Mouse (Mus musculus): ENCODE results near the gene Ctsc. TPM values are rescaled to one million over a fixed set of nuclear protein-coding genes. Genes with fewer than 3 reads are reported as not detected.
"Not testable (repeated sequence)": the region's sequence is repeated elsewhere in the genome, so short reads cannot be mapped to it uniquely, and the experiment has no call there.

The Ctsc gene
- 25.8 and 40.6 TPM in 2 replicates for polyA plus RNA-seq (2012; ENCODE audit: insufficient read depth, low replicate concordance)

GRCm38 (mm10) chr7:88277858-88278627 lies at the start of gene Ctsc:
Ctsc (plus strand) TSS chr7:88278085.
- H3K36me3 ChIP-seq (replicated peaks; ENCODE audit: low read length), result peaks cover 19% of the 10 kb centered on the region
- TF ChIP-seq FLI1 (IDR thresholded peaks at IDR 0.05; ENCODE audit: low read length), result no peak
- TF ChIP-seq GATA1 (IDR thresholded peaks at IDR 0.05; ENCODE audit: borderline replicate concordance, low read length), result no peak
- no peaks in the 10 kb centered on the region for H3K9me3 ChIP-seq
- peaks cover 27% of the 10 kb centered on the region for H3K4me1 ChIP-seq
- H3K27me3 ChIP-seq (replicated peaks), result no peaks in the 10 kb centered on the region
- peak within 1 kb of the TSS; percentile 95 for H3K4me3 ChIP-seq (replicated peaks)

- Histone ChIP-seq H3K36me3 (replicated peaks; ENCODE audit: low read length) (no peaks in the 10 kb centered on the region), H3K27me3 (replicated peaks) (no peaks in the 10 kb centered on the region), H3K4me1 (no peaks in the 10 kb centered on the region), H3K9me3 (no peaks in the 10 kb centered on the region), H3K4me3 (replicated peaks) (no peak overlapping the region)
- TF ChIP-seq FLI1 (IDR thresholded peaks at IDR 0.05; ENCODE audit: low read length) (no peak), GATA1 (IDR thresholded peaks at IDR 0.05; ENCODE audit: borderline replicate concordance, low read length) (no peak)
These were observed 48.8 kb upstream of the Ctsc start for GRCm38 (mm10) chr7:88229051-88229450.

GRCm38 (mm10) chr7:88230121-88230520 lies 47.8 kb upstream of the Ctsc start:
- no peak for TF ChIP-seq GATA1 (IDR thresholded peaks at IDR 0.05; ENCODE audit: borderline replicate concordance, low read length)
- TF ChIP-seq FLI1 (IDR thresholded peaks at IDR 0.05; ENCODE audit: low read length), result no peak

GRCm38 (mm10) chr7:88230756-88231522 lies 46.9 kb upstream of the Ctsc start:
- H3K27me3 ChIP-seq (replicated peaks), result no peaks in the 10 kb centered on the region
- H3K4me1 ChIP-seq, result no peaks in the 10 kb centered on the region
- no peak for TF ChIP-seq FLI1 (IDR thresholded peaks at IDR 0.05; ENCODE audit: low read length)
- no peak for TF ChIP-seq GATA1 (IDR thresholded peaks at IDR 0.05; ENCODE audit: borderline replicate concordance, low read length)
- H3K36me3 ChIP-seq (replicated peaks; ENCODE audit: low read length), result no peaks in the 10 kb centered on the region
- H3K4me3 ChIP-seq (replicated peaks), result no peak overlapping the region
- no peaks in the 10 kb centered on the region for H3K9me3 ChIP-seq

More at GRCm38 (mm10) chr7:88230121-88230520, 47.8 kb upstream of the Ctsc start:
- Histone ChIP-seq H3K9me3 (no peaks in the 10 kb centered on the region), H3K36me3 (replicated peaks; ENCODE audit: low read length) (no peaks in the 10 kb centered on the region), H3K4me1 (no peaks in the 10 kb centered on the region), H3K27me3 (replicated peaks) (no peaks in the 10 kb centered on the region), H3K4me3 (replicated peaks) (no peak overlapping the region)

GRCm38 (mm10) chr7:88243059-88243458 lies 34.8 kb upstream of the Ctsc start:
- Histone ChIP-seq H3K9me3 (no peaks in the 10 kb centered on the region), H3K4me1 (no peaks in the 10 kb centered on the region), H3K36me3 (replicated peaks; ENCODE audit: low read length) (no peaks in the 10 kb centered on the region), H3K4me3 (replicated peaks) (no peak overlapping the region), H3K27me3 (replicated peaks) (no peaks in the 10 kb centered on the region)
- no peak for TF ChIP-seq FLI1 (IDR thresholded peaks at IDR 0.05; ENCODE audit: low read length)
- TF ChIP-seq GATA1 (IDR thresholded peaks at IDR 0.05; ENCODE audit: borderline replicate concordance, low read length), result no peak

- no peaks in the 10 kb centered on the region for H3K4me1 ChIP-seq
- no peak for TF ChIP-seq FLI1 (IDR thresholded peaks at IDR 0.05; ENCODE audit: low read length)
- TF ChIP-seq GATA1 (IDR thresholded peaks at IDR 0.05; ENCODE audit: borderline replicate concordance, low read length), result no peak
- no peaks in the 10 kb centered on the region for H3K36me3 ChIP-seq (replicated peaks; ENCODE audit: low read length)
- H3K4me3 ChIP-seq (replicated peaks), result no peak overlapping the region
- H3K27me3 ChIP-seq (replicated peaks), result no peaks in the 10 kb centered on the region
- H3K9me3 ChIP-seq, result no peaks in the 10 kb centered on the region
These were observed 33.4 kb upstream of the Ctsc start for GRCm38 (mm10) chr7:88244462-88244861.

GRCm38 (mm10) chr7:88250380-88250779 lies 27.5 kb upstream of the Ctsc start:
- H3K4me3 ChIP-seq (replicated peaks); H3K9me3 ChIP-seq; H3K36me3 ChIP-seq (replicated peaks; ENCODE audit: low read length); H3K27me3 ChIP-seq (replicated peaks); H3K4me1 ChIP-seq: not testable (repeated sequence)

- Histone ChIP-seq H3K4me3 (replicated peaks) (no peak overlapping the region), H3K36me3 (replicated peaks; ENCODE audit: low read length) (no peaks in the 10 kb centered on the region), H3K27me3 (replicated peaks) (no peaks in the 10 kb centered on the region), H3K4me1 (no peaks in the 10 kb centered on the region), H3K9me3 (peaks cover 2% of the 10 kb centered on the region; the same call in 1 of the 2 replicates)
- TF ChIP-seq GATA1 (IDR thresholded peaks at IDR 0.05; ENCODE audit: borderline replicate concordance, low read length) (no peak), FLI1 (IDR thresholded peaks at IDR 0.05; ENCODE audit: low read length) (no peak)
These were observed 26.4 kb upstream of the Ctsc start for GRCm38 (mm10) chr7:88251535-88251934.

- no peaks in the 10 kb centered on the region for H3K36me3 ChIP-seq (replicated peaks; ENCODE audit: low read length)
- H3K9me3 ChIP-seq, result peaks cover 2% of the 10 kb centered on the region; the same call in 1 of the 2 replicates
- TF ChIP-seq FLI1 (IDR thresholded peaks at IDR 0.05; ENCODE audit: low read length), result no peak
- TF ChIP-seq GATA1 (IDR thresholded peaks at IDR 0.05; ENCODE audit: borderline replicate concordance, low read length), result no peak
- no peaks in the 10 kb centered on the region for H3K4me1 ChIP-seq
- no peak overlapping the region for H3K4me3 ChIP-seq (replicated peaks)
- no peaks in the 10 kb centered on the region for H3K27me3 ChIP-seq (replicated peaks)
These were observed 25.8 kb upstream of the Ctsc start for GRCm38 (mm10) chr7:88252129-88252528.

GRCm38 (mm10) chr7:88254884-88255283 lies 23.0 kb upstream of the Ctsc start:
- H3K27me3 ChIP-seq (replicated peaks), result no peaks in the 10 kb centered on the region
- no peaks in the 10 kb centered on the region for H3K4me1 ChIP-seq
- H3K36me3 ChIP-seq (replicated peaks; ENCODE audit: low read length), result no peaks in the 10 kb centered on the region
- TF ChIP-seq FLI1 (IDR thresholded peaks at IDR 0.05; ENCODE audit: low read length) (no peak), GATA1 (IDR thresholded peaks at IDR 0.05; ENCODE audit: borderline replicate concordance, low read length) (no peak)
- H3K4me3 ChIP-seq (replicated peaks), result no peak overlapping the region
- H3K9me3 ChIP-seq, result peaks cover 2% of the 10 kb centered on the region; the same call in 1 of the 2 replicates

Data from megakaryocyte, embryonic 14.5 days (primary cell).